Mouse (Mus musculus): ENCODE measurements around the gene Gm40193.

- no peak for TF ChIP-seq EP300 (IDR thresholded peaks at IDR 0.05; ENCODE audit: low read depth)
- TF ChIP-seq CTCF (IDR thresholded peaks at IDR 0.05; ENCODE audit: low read depth), result no peak
These were observed 12.5 kb downstream of the Gm40193 start for GRCm38 (mm10) chr11:70520178-70520769.

Data from liver, embryonic 14.5 days (tissue).